Mouse (Mus musculus) liver, embryonic 14.5 days (tissue): Measurements from ENCODE around the gene Syt7. TPM values are rescaled to one million over a fixed set of nuclear protein-coding genes. Genes with fewer than 3 reads are reported as not detected.

ENCODE experiments used
- ATAC-seq: fragments of 200-750 bp; cut with Nextera tagmentation; 2 replicates; pipeline ENCODE4 v1.8.0; 2017; ENCODE audit warnings: moderate number of reproducible peaks, mild to moderate bottlenecking, moderate library complexity; ENCODE audit not compliant: insufficient read depth
- DNase-seq, 3 experiments: peaks; one replicate each; pipeline ENCODE4 v3.0.0-alpha.2; 2012 to 2013; ENCODE audit warnings: low read depth in 3 of 3, low spot score in 3 of 3
- H3K27ac ChIP-seq: fragments of 300-500 bp; sonication (generic); 2 replicates; pipeline ENCODE4 v1.5.1; 2014; ENCODE audit warnings: moderate library complexity, mild to moderate bottlenecking, control low read depth, inconsistent platforms
- H3K27me3 ChIP-seq: fragments of 300-500 bp; sonication (generic); 2 replicates; pipeline ENCODE4 v1.6.1; 2014; ENCODE audit warnings: mild to moderate bottlenecking, low read length, moderate library complexity; ENCODE audit not compliant: control insufficient read depth, insufficient read depth
- H3K36me3 ChIP-seq: fragments of 300-500 bp; sonication (generic); replicated peaks from 2 replicates; pipeline ENCODE4 v1.6.1; 2014; ENCODE audit warnings: low read depth; ENCODE audit not compliant: control insufficient read depth, insufficient read depth
- H3K4me1 ChIP-seq, 2 experiments: fragments of 200-500 bp in 1 of 2; fragments of 300-500 bp in 1 of 2; sonication (generic) in 1 of 2; replicated peaks; 2 replicates each; pipeline ENCODE4 v1.6.1; 2012 to 2014; ENCODE audit warnings: antibody characterized with exemption in 1 of 2, inconsistent platforms in 1 of 2, low read length in 1 of 2; ENCODE audit not compliant: control insufficient read depth in 2 of 2, insufficient read depth in 2 of 2
- H3K4me2 ChIP-seq: fragments of 300-500 bp; sonication (generic); 2 replicates; pipeline ENCODE4 v1.6.1; 2014; ENCODE audit warnings: low read depth, mild to moderate bottlenecking, control low read depth, moderate library complexity
- H3K4me3 ChIP-seq, 2 experiments: fragments of 200-500 bp in 1 of 2; fragments of 300-500 bp in 1 of 2; sonication (generic) in 1 of 2; 2 replicates each; pipeline ENCODE4 v1.5.1; 2012 to 2014; ENCODE audit warnings: low read depth in 2 of 2, low read length in 2 of 2, mild to moderate bottlenecking in 2 of 2, control low read depth in 1 of 2, inconsistent platforms in 1 of 2, moderate library complexity in 1 of 2; ENCODE audit not compliant: insufficient read depth in 1 of 2
- H3K9ac ChIP-seq: fragments of 300-500 bp; sonication (generic); replicated peaks from 2 replicates; pipeline ENCODE4 v1.6.1; 2014; ENCODE audit warnings: mild to moderate bottlenecking, control low read depth, moderate library complexity
- H3K9me3 ChIP-seq: fragments of 300-500 bp; sonication (generic); 2 replicates; pipeline ENCODE4 v1.6.1; 2016; ENCODE audit warnings: low read length, mixed read lengths; ENCODE audit not compliant: control insufficient read depth
- CTCF ChIP-seq: IDR thresholded peaks from 2 replicates; pipeline ENCODE4 v1.5.1; 2016; ENCODE audit warnings: antibody characterized with exemption, low read depth, control low read depth
- EP300 ChIP-seq: IDR thresholded peaks from 2 replicates; pipeline ENCODE4 v1.6.1; 2016; ENCODE audit warnings: antibody characterized with exemption, low read depth
- WGBS: fragments of 180-500 bp; shearing (Covaris S2); extraction: QIAGEN DNeasy Blood & Tissue Kit; methylation state at CpG from one replicate; pipeline ENCODE4 v1.1.7; 2014; ENCODE audit not compliant: insufficient replicate concordance; 5-methylcytosine and 5-hydroxymethylcytosine counted together
- polyA plus RNA-seq, 2 experiments: library from polyadenylated mRNA; depleted of rRNA in 1 of 2; stranded (reverse) in 1 of 2; unstranded in 1 of 2; fragments of >200 nt; fragmentation: Nextera tagmentation in 1 of 2; extraction: Ambion mirVana in 1 of 2; gene quantifications; 2 replicates each; pipeline versions ENCODE4 v1.2.1 to v1.2.3; 2012 to 2014

Syt7 gene
- polyA plus RNA-seq, 2 experiments, result 0.04 to 0.37 TPM

- ATAC-seq (no peak), DNase-seq (no peak)
- Histone ChIP-seq H3K27me3 (peaks cover 10% of the 10 kb centered on the region), H3K9ac (no peak overlapping the region), H3K36me3 (no peaks in the 10 kb centered on the region), H3K27ac (no peak overlapping the region), H3K4me3 (no peak overlapping the region), H3K4me1 (peaks cover 0 to 11% of the 10 kb centered on the region in 2 experiments; a peak in 3 of 4 replicates), H3K4me2 (no peak overlapping the region), H3K9me3 (no peaks in the 10 kb centered on the region)
- no peak for TF ChIP-seq EP300
- TF ChIP-seq CTCF, result no peak
- WGBS, result 67% methylated on average over 9 of the region's 9 CpGs
These were observed 38.5 kb downstream of the Syt7 start for GRCm38 (mm10) chr19:10427431-10427830.

GRCm38 (mm10) chr19:10429371-10429770, 40.5 kb downstream of the Syt7 start:
- H3K4me3 ChIP-seq, result no peak overlapping the region
- no peak overlapping the region for H3K4me2 ChIP-seq
- no peaks in the 10 kb centered on the region for H3K27me3 ChIP-seq
- H3K9ac ChIP-seq, result no peak overlapping the region
- 57% methylated on average over 8 of the region's 8 CpGs for WGBS
- TF ChIP-seq CTCF (no peak), EP300 (no peak)
- no peaks in the 10 kb centered on the region for H3K9me3 ChIP-seq
- H3K4me1 ChIP-seq, result peaks cover 0 to 11% of the 10 kb centered on the region in 2 experiments; a peak in 3 of 4 replicates
- no peak for DNase-seq
- no peaks in the 10 kb centered on the region for H3K36me3 ChIP-seq
- no peak for ATAC-seq
- H3K27ac ChIP-seq, result no peak overlapping the region

- H3K27me3 ChIP-seq, result no peaks in the 10 kb centered on the region
- no peak for TF ChIP-seq CTCF
- peak; percentile 48 for TF ChIP-seq EP300
- 6% methylated on average over 3 of the region's 3 CpGs for WGBS
- peaks cover 0 to 11% of the 10 kb centered on the region in 2 experiments; a peak in 3 of 4 replicates for H3K4me1 ChIP-seq
- H3K36me3 ChIP-seq, result no peaks in the 10 kb centered on the region
- H3K9ac ChIP-seq, result no peak overlapping the region
- peak; percentile 73 for ATAC-seq
- peak overlapping the region; percentile 18; the same call in 1 of the 2 replicates for H3K4me2 ChIP-seq
- H3K4me3 ChIP-seq, result no peak overlapping the region
- H3K9me3 ChIP-seq, result no peaks in the 10 kb centered on the region
- no peak overlapping the region for H3K27ac ChIP-seq
- peak; percentile 28 to 37 (median 28) for DNase-seq
These were observed 42.5 kb downstream of the Syt7 start for GRCm38 (mm10) chr19:10431410-10431809.

- no peaks in the 10 kb centered on the region for H3K36me3 ChIP-seq
- 30% methylated on average over 4 of the region's 4 CpGs for WGBS
- H3K9me3 ChIP-seq, result no peaks in the 10 kb centered on the region
- DNase-seq (no peak), ATAC-seq (no peak)
- no peaks in the 10 kb centered on the region for H3K27me3 ChIP-seq
- TF ChIP-seq CTCF, result no peak
- TF ChIP-seq EP300, result no peak
- no peak overlapping the region; the same call in 1 of the 2 replicates for H3K4me2 ChIP-seq
- H3K27ac ChIP-seq, result no peak overlapping the region
- no peak overlapping the region for H3K4me3 ChIP-seq
- peaks cover 0 to 11% of the 10 kb centered on the region in 2 experiments; a peak in 3 of 4 replicates for H3K4me1 ChIP-seq
- no peak overlapping the region; the same call in 1 of the 2 replicates for H3K9ac ChIP-seq
These were observed 43.0 kb downstream of the Syt7 start for GRCm38 (mm10) chr19:10431841-10432240.

- no peaks in the 10 kb centered on the region for H3K27me3 ChIP-seq
- no peak overlapping the region for H3K9ac ChIP-seq
- H3K9me3 ChIP-seq, result no peaks in the 10 kb centered on the region
- H3K36me3 ChIP-seq, result no peaks in the 10 kb centered on the region
- H3K4me2 ChIP-seq, result no peak overlapping the region
- TF ChIP-seq EP300 (no peak), CTCF (no peak)
- H3K4me3 ChIP-seq, result no peak overlapping the region
- DNase-seq (no peak), ATAC-seq (no peak)
- no peak overlapping the region for H3K27ac ChIP-seq
- WGBS, result 60% methylated on average over 7 of the region's 7 CpGs
- peaks cover 0 to 11% of the 10 kb centered on the region in 2 experiments; a peak in 3 of 4 replicates for H3K4me1 ChIP-seq
These were observed 44.3 kb downstream of the Syt7 start for GRCm38 (mm10) chr19:10433225-10433624.
